Mouse (Mus musculus): ENCODE data around the gene Noxred1. TPM values are rescaled to one million over a fixed set of nuclear protein-coding genes. Genes with fewer than 3 reads are reported as not detected.
"Not testable (repeated sequence)": the region's sequence is repeated elsewhere in the genome, so short reads cannot be mapped to it uniquely, and the experiment has no call there.

The Noxred1 gene
- polyA plus RNA-seq, 1 experiment, result not detected

- Histone ChIP-seq H3K36me3 (replicated peaks; ENCODE audit: low read length) (peaks cover 39% of the 10 kb centered on the region), H3K4me1 (peaks cover 13% of the 10 kb centered on the region; the same call in 1 of the 2 replicates), H3K27me3 (replicated peaks) (no peaks in the 10 kb centered on the region), H3K9me3 (peaks cover 4% of the 10 kb centered on the region), H3K4me3 (replicated peaks) (no peak overlapping the region)
- TF ChIP-seq GATA1 (IDR thresholded peaks at IDR 0.05; ENCODE audit: borderline replicate concordance, low read length) (no peak), FLI1 (IDR thresholded peaks at IDR 0.05; ENCODE audit: low read length) (no peak)
These were observed 1.5 kb downstream of the Noxred1 start for GRCm38 (mm10) chr12:87236882-87237483.

- H3K9me3 ChIP-seq, result peaks cover 7% of the 10 kb centered on the region
- no peaks in the 10 kb centered on the region for H3K27me3 ChIP-seq (replicated peaks)
- no peaks in the 10 kb centered on the region for H3K36me3 ChIP-seq (replicated peaks; ENCODE audit: low read length)
- no peak for TF ChIP-seq FLI1 (IDR thresholded peaks at IDR 0.05; ENCODE audit: low read length)
- TF ChIP-seq GATA1 (IDR thresholded peaks at IDR 0.05; ENCODE audit: borderline replicate concordance, low read length), result no peak
- no peak overlapping the region for H3K4me3 ChIP-seq (replicated peaks)
- peaks cover 15% of the 10 kb centered on the region for H3K4me1 ChIP-seq
These were observed 8.1 kb downstream of the Noxred1 start for GRCm38 (mm10) chr12:87230379-87230895.

GRCm38 (mm10) chr12:87229633-87230032 is 8.9 kb downstream of the Noxred1 start:
- no peak overlapping the region for H3K4me3 ChIP-seq (replicated peaks)
- peaks cover 6% of the 10 kb centered on the region for H3K9me3 ChIP-seq
- H3K4me1 ChIP-seq, result peaks cover 23% of the 10 kb centered on the region
- H3K27me3 ChIP-seq (replicated peaks), result no peaks in the 10 kb centered on the region
- no peaks in the 10 kb centered on the region for H3K36me3 ChIP-seq (replicated peaks; ENCODE audit: low read length)
- TF ChIP-seq FLI1 (IDR thresholded peaks at IDR 0.05; ENCODE audit: low read length) (no peak), GATA1 (IDR thresholded peaks at IDR 0.05; ENCODE audit: borderline replicate concordance, low read length) (no peak)

- H3K36me3 ChIP-seq (replicated peaks; ENCODE audit: low read length), result no peaks in the 10 kb centered on the region
- no peak overlapping the region for H3K4me3 ChIP-seq (replicated peaks)
- H3K27me3 ChIP-seq (replicated peaks), result no peaks in the 10 kb centered on the region
- TF ChIP-seq GATA1 (IDR thresholded peaks at IDR 0.05; ENCODE audit: borderline replicate concordance, low read length), result no peak
- no peak for TF ChIP-seq FLI1 (IDR thresholded peaks at IDR 0.05; ENCODE audit: low read length)
- H3K9me3 ChIP-seq, result peaks cover 6% of the 10 kb centered on the region
- H3K4me1 ChIP-seq, result peaks cover 47% of the 10 kb centered on the region
These were observed 11.7 kb downstream of the Noxred1 start for GRCm38 (mm10) chr12:87226801-87227200.

- TF ChIP-seq FLI1 (IDR thresholded peaks at IDR 0.05; ENCODE audit: low read length), result no peak
- TF ChIP-seq GATA1 (IDR thresholded peaks at IDR 0.05; ENCODE audit: borderline replicate concordance, low read length), result no peak
- Histone ChIP-seq H3K4me3 (replicated peaks) (peak overlapping the region; percentile 70), H3K9me3 (peaks cover 6% of the 10 kb centered on the region), H3K36me3 (replicated peaks; ENCODE audit: low read length) (no peaks in the 10 kb centered on the region), H3K27me3 (replicated peaks) (no peaks in the 10 kb centered on the region), H3K4me1 (peaks cover 43% of the 10 kb centered on the region)
These were observed 13.6 kb downstream of the Noxred1 start for GRCm38 (mm10) chr12:87224950-87225349.

- H3K9me3 ChIP-seq, result no peaks in the 10 kb centered on the region
- H3K36me3 ChIP-seq (replicated peaks; ENCODE audit: low read length), result no peaks in the 10 kb centered on the region
- H3K27me3 ChIP-seq (replicated peaks), result no peaks in the 10 kb centered on the region
- TF ChIP-seq FLI1 (IDR thresholded peaks at IDR 0.05; ENCODE audit: low read length) (no peak), GATA1 (IDR thresholded peaks at IDR 0.05; ENCODE audit: borderline replicate concordance, low read length) (no peak)
- peaks cover 50% of the 10 kb centered on the region for H3K4me1 ChIP-seq
- no peak overlapping the region for H3K4me3 ChIP-seq (replicated peaks)
These were observed 19.2 kb downstream of the Noxred1 start for GRCm38 (mm10) chr12:87219362-87219761.

GRCm38 (mm10) chr12:87217596-87217995 is 20.9 kb downstream of the Noxred1 start:
- Histone ChIP-seq H3K9me3 (no peaks in the 10 kb centered on the region), H3K4me1 (peaks cover 38% of the 10 kb centered on the region), H3K27me3 (replicated peaks) (no peaks in the 10 kb centered on the region), H3K36me3 (replicated peaks; ENCODE audit: low read length) (no peaks in the 10 kb centered on the region), H3K4me3 (replicated peaks) (no peak overlapping the region)
- TF ChIP-seq FLI1 (IDR thresholded peaks at IDR 0.05; ENCODE audit: low read length) (no peak), GATA1 (IDR thresholded peaks at IDR 0.05; ENCODE audit: borderline replicate concordance, low read length) (no peak)

GRCm38 (mm10) chr12:87216053-87216452 is 22.5 kb downstream of the Noxred1 start:
- peaks cover 30% of the 10 kb centered on the region for H3K4me1 ChIP-seq
- no peak for TF ChIP-seq FLI1 (IDR thresholded peaks at IDR 0.05; ENCODE audit: low read length)
- TF ChIP-seq GATA1 (IDR thresholded peaks at IDR 0.05; ENCODE audit: borderline replicate concordance, low read length), result no peak
- H3K9me3 ChIP-seq, result no peaks in the 10 kb centered on the region
- no peaks in the 10 kb centered on the region for H3K27me3 ChIP-seq (replicated peaks)
- no peak overlapping the region for H3K4me3 ChIP-seq (replicated peaks)
- H3K36me3 ChIP-seq (replicated peaks; ENCODE audit: low read length), result no peaks in the 10 kb centered on the region

- TF ChIP-seq GATA1 (IDR thresholded peaks at IDR 0.05; ENCODE audit: borderline replicate concordance, low read length), result no peak
- Histone ChIP-seq H3K36me3 (replicated peaks; ENCODE audit: low read length) (no peaks in the 10 kb centered on the region), H3K9me3 (no peaks in the 10 kb centered on the region), H3K4me3 (replicated peaks) (no peak overlapping the region), H3K4me1 (peaks cover 19% of the 10 kb centered on the region), H3K27me3 (replicated peaks) (no peaks in the 10 kb centered on the region)
These were observed 25.5 kb downstream of the Noxred1 start for GRCm38 (mm10) chr12:87212844-87213606.

GRCm38 (mm10) chr12:87205789-87206188 is 32.7 kb downstream of the Noxred1 start:
- not testable (repeated sequence) for H3K27me3 ChIP-seq (replicated peaks); H3K36me3 ChIP-seq (replicated peaks; ENCODE audit: low read length); H3K4me1 ChIP-seq

More at GRCm38 (mm10) chr12:87205789-87206188, 32.7 kb downstream of the Noxred1 start:
- H3K4me3 ChIP-seq (replicated peaks); H3K9me3 ChIP-seq: not testable (repeated sequence)
